Mouse (Mus musculus) CH12F3 (cell line): Measurements from ENCODE around the gene Dhrs11.

Source experiments
- in situ Hi-C: fragments of 300-500 bp; cut with MboI; formaldehyde crosslinking; loops from 2 replicates; pipeline ENCODE4 v1.14.3; 2020; ENCODE audit warnings: low sequenced_read_pairs

Dhrs11 gene

GRCm38 (mm10) chr11:84823484-84823897 is 5.3 kb downstream of the Dhrs11 start:
- in situ Hi-C loops: loop anchor here (25.0 kb wide), 1 partner anchor 561 kb away; no protein-coding TSS in a partner anchor

- in situ Hi-C loops: loop anchor here (25.0 kb wide), 1 partner anchor 560 kb away; no protein-coding TSS in a partner anchor
Observed at GRCm38 (mm10) chr11:84822487-84822886, 6.3 kb downstream of the Dhrs11 start.

- in situ Hi-C loops: loop anchor here (25.0 kb wide), 1 partner anchor 559 kb away; no protein-coding TSS in a partner anchor
Observed at GRCm38 (mm10) chr11:84821131-84821770, 7.5 kb downstream of the Dhrs11 start.

GRCm38 (mm10) chr11:84818961-84819692 is 9.7 kb downstream of the Dhrs11 start, which contains the start of gene Mrm1:
Gene Mrm1 (minus strand): TSS chr11:84819515.
- in situ Hi-C loops: loop anchor here (25.0 kb wide), 1 partner anchor 557 kb away; no protein-coding TSS in a partner anchor

GRCm38 (mm10) chr11:84818085-84818960 is 10.5 kb downstream of the Dhrs11 start:
- in situ Hi-C loops: loop anchor here (25.0 kb wide), 1 partner anchor 556 kb away; no protein-coding TSS in a partner anchor

GRCm38 (mm10) chr11:84817362-84817761 is 11.4 kb downstream of the Dhrs11 start:
- in situ Hi-C loops: loop anchor here (25.0 kb wide), 1 partner anchor 555 kb away; no protein-coding TSS in a partner anchor

- in situ Hi-C loops: loop anchor here (25.0 kb wide), 1 partner anchor 552 kb away; no protein-coding TSS in a partner anchor
Observed at GRCm38 (mm10) chr11:84813724-84814510, 14.9 kb downstream of the Dhrs11 start.

GRCm38 (mm10) chr11:84804373-84804772 is 24.4 kb downstream of the Dhrs11 start:
- in situ Hi-C loops: loop anchor here (25.0 kb wide), 1 partner anchor 542 kb away; no protein-coding TSS in a partner anchor

- in situ Hi-C loops: loop anchor here (10.0 kb wide), 1 partner anchor 373 kb away; no protein-coding TSS in a partner anchor
Observed at GRCm38 (mm10) chr11:84797627-84798353, 31.0 kb downstream of the Dhrs11 start.

- in situ Hi-C loops: loop anchor here (10.0 kb wide), 1 partner anchor 372 kb away; no protein-coding TSS in a partner anchor
Observed at GRCm38 (mm10) chr11:84797026-84797425, 31.8 kb downstream of the Dhrs11 start.

- in situ Hi-C loops: loop anchor here (10.0 kb wide), 1 partner anchor 370 kb away; no protein-coding TSS in a partner anchor
Observed at GRCm38 (mm10) chr11:84794496-84795113, 34.2 kb downstream of the Dhrs11 start.

GRCm38 (mm10) chr11:84793545-84793944 is 35.2 kb downstream of the Dhrs11 start:
- in situ Hi-C loops: loop anchor here (10.0 kb wide), 1 partner anchor 369 kb away; no protein-coding TSS in a partner anchor

GRCm38 (mm10) chr11:84790383-84790782 is 38.4 kb downstream of the Dhrs11 start:
- in situ Hi-C loops: loop anchor here (10.0 kb wide), 1 partner anchor 366 kb away; no protein-coding TSS in a partner anchor

- in situ Hi-C loops: no loop called here
Observed at GRCm38 (mm10) chr11:84780143-84780870, 48.5 kb downstream of the Dhrs11 start.

GRCm38 (mm10) chr11:84775560-84775959 is 53.2 kb downstream of the Dhrs11 start:
- in situ Hi-C loops: no loop called here

GRCm38 (mm10) chr11:84774870-84775514 is 53.8 kb downstream of the Dhrs11 start:
- in situ Hi-C loops: no loop called here
